Mouse (Mus musculus) frontal cortex, postnatal 36 days (tissue): Measurements from ENCODE around the gene Relch.

Experiments
- DNase-seq, 2 experiments: peaks; one replicate each; pipeline ENCODE4 v3.0.0; 2022; ENCODE audit warnings: low spot score in 2 of 2

The Relch gene

DNA sequence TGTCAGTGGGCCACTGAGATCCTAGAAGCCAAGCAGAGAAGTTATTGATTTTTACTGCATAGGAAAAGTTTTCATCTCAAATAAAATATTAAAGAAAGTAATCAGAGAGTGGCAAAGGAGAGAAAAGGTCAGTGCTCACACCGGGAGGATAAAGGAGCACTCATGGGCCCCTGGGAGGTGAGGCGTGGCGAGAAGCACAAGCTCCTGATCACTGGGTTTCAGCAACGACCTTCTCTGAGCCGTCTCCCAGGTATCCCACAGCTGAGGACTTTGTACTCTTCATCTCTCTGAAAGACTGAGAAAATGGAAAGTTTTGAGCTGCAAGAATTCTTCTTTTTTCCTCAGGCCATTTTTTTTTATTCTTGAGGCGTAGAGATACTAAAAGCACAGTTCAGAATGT is 131.0 kb downstream of the Relch start:
- no peak for DNase-seq

DNA sequence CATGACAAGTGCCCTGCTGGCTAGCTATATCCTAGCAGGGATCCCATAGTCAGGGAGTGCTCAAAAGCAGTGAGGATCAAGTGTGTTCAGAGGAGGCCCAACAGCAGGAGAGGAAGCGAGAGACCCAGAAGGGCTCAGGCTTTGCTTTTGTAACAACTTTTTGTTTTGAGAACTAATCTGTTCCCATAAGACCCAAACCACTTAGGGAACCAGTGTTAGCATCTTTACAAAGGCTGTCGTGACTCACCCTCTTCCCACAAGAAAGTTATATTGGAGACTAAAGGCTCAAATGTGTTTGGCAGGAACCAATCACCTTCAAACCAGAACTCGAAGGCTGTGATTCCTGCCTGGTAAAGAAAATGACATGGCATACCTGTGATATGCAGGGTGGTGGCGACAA is 132.0 kb downstream of the Relch start:
- no peak for DNase-seq

- no peak for DNase-seq
Measured at GRCm38 (mm10) chr1:105800570-105800969, 136.9 kb downstream of the Relch start.

- no peak for DNase-seq
Measured at GRCm38 (mm10) chr1:105801252-105801651, 137.6 kb downstream of the Relch start.

- DNase-seq = no peak
Measured at GRCm38 (mm10) chr1:105802941-105803340, 139.3 kb downstream of the Relch start.

DNA sequence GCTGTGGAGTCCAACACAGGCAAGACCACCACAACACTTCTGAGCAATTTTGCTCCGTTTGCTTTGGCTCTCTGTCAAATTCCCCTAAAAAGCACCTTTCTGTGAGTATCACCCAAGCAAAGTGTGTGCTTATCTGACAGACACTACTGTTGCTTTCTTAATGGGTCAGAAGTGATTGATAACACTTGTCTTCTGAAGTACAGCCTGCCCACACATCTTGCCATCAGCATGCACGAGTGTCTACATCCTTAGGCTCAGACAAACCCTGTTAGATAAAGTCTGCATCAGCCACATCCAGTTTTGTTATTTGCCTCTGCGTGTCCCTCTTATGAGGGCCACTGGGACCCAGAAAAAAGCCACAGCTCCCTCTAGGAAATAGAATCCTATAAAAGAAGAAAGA is 140.6 kb downstream of the Relch start:
- DNase-seq = no peak
